Mouse (Mus musculus): ENCODE measurements around the gene Ms4a4b.
"Not testable (repeated sequence)": the region's sequence is repeated elsewhere in the genome, so short reads cannot be mapped to it uniquely, and the experiment has no call there.

Gene Ms4a4b

GRCm38 (mm10) chr19:11486599-11486998 is 43.2 kb downstream of the Ms4a4b start:
- in situ Hi-C loops (cut with MboI, MseI) = loop anchor here (5.0 kb wide), 1 partner anchor 36 kb away; no protein-coding TSS in a partner anchor

- in situ Hi-C loops (cut with MboI, MseI) = no loop called here
These were observed 48.2 kb downstream of the Ms4a4b start for GRCm38 (mm10) chr19:11491406-11492189.

GRCm38 (mm10) chr19:11492671-11493070 is 49.3 kb downstream of the Ms4a4b start:
- in situ Hi-C loops (cut with MboI, MseI) = no loop called here

- in situ Hi-C loops (cut with MboI, MseI) = no loop called here
These were observed 51.2 kb downstream of the Ms4a4b start for GRCm38 (mm10) chr19:11494519-11494918.

GRCm38 (mm10) chr19:11496361-11496760 is 53.0 kb downstream of the Ms4a4b start:
- in situ Hi-C loops (cut with MboI, MseI) = no loop called here

- in situ Hi-C loops (cut with MboI, MseI) = not testable (repeated sequence)
These were observed 53.9 kb downstream of the Ms4a4b start for GRCm38 (mm10) chr19:11497300-11497699.

- in situ Hi-C loops (cut with MboI, MseI) = no loop called here
These were observed 57.4 kb downstream of the Ms4a4b start for GRCm38 (mm10) chr19:11500796-11501195.

- in situ Hi-C loops (cut with MboI, MseI) = no loop called here
These were observed 58.0 kb downstream of the Ms4a4b start for GRCm38 (mm10) chr19:11501326-11501725.

GRCm38 (mm10) chr19:11504857-11505256 is 61.5 kb downstream of the Ms4a4b start:
- in situ Hi-C loops (cut with MboI, MseI) = no loop called here

- in situ Hi-C loops (cut with MboI, MseI) = loop anchor here (5.0 kb wide), 1 partner anchor 156 kb away; no protein-coding TSS in a partner anchor
These were observed 70.1 kb downstream of the Ms4a4b start for GRCm38 (mm10) chr19:11513458-11513857.

GRCm38 (mm10) chr19:11516246-11516645 is 72.9 kb downstream of the Ms4a4b start, which contains the start of gene Ms4a6b:
Ms4a6b (plus strand) TSS chr19:11516512.
- in situ Hi-C loops (cut with MboI, MseI) = loop anchor here (5.0 kb wide), 1 partner anchor 86 kb away; the partner anchor contains the start of gene Ms4a6d

Data from T-helper 1 cell (primary cell).